Mouse (Mus musculus) midbrain, embryonic 16.5 days (tissue): ENCODE results near the gene Rbm3. TPM values are rescaled to one million over a fixed set of nuclear protein-coding genes. Genes with fewer than 3 reads are reported as not detected.
A peak's percentile ranks its signal among the peaks of the same experiment; 100 is the strongest.

Experiments
- ATAC-seq: fragments of 200-750 bp; cut with Nextera tagmentation; 2 replicates; pipeline ENCODE4 v1.8.0; 2017; ENCODE audit warnings: moderate TSS enrichment
- H3K27ac ChIP-seq: fragments of 300-500 bp; sonication (generic); 2 replicates; pipeline ENCODE4 v1.5.1; 2014; ENCODE audit warnings: mild to moderate bottlenecking, low read length, mixed read lengths
- H3K27me3 ChIP-seq: fragments of 300-500 bp; sonication (generic); 2 replicates; pipeline ENCODE4 v1.6.1; 2014; ENCODE audit warnings: low read depth, low read length, mixed read lengths; ENCODE audit not compliant: control insufficient read depth, insufficient read depth
- H3K36me3 ChIP-seq: fragments of 300-500 bp; sonication (generic); 2 replicates; pipeline ENCODE4 v1.6.1; 2014; ENCODE audit warnings: mild to moderate bottlenecking, low read length, moderate library complexity, mixed read lengths; ENCODE audit not compliant: control insufficient read depth, insufficient read depth
- H3K4me1 ChIP-seq: fragments of 300-500 bp; sonication (generic); 2 replicates; pipeline ENCODE4 v1.6.1; 2014; ENCODE audit warnings: mild to moderate bottlenecking, low read length, mixed read lengths; ENCODE audit not compliant: control insufficient read depth, insufficient read depth
- H3K4me2 ChIP-seq: fragments of 300-500 bp; sonication (generic); 2 replicates; pipeline ENCODE4 v1.6.1; 2014; ENCODE audit warnings: mild to moderate bottlenecking, low read length, mixed read lengths
- H3K4me3 ChIP-seq: fragments of 300-500 bp; sonication (generic); 2 replicates; pipeline ENCODE4 v1.5.1; 2014; ENCODE audit warnings: low read depth, mild to moderate bottlenecking, low read length, moderate library complexity, mixed read lengths
- H3K9ac ChIP-seq: fragments of 300-500 bp; sonication (generic); 2 replicates; pipeline ENCODE4 v1.6.1; 2014; ENCODE audit warnings: low read depth, low read length, mixed read lengths
- H3K9me3 ChIP-seq: fragments of 300-500 bp; sonication (generic); replicated peaks from 2 replicates; pipeline ENCODE4 v1.6.1; 2014; ENCODE audit warnings: mild to moderate bottlenecking, low read length, mixed read lengths; ENCODE audit not compliant: control insufficient read depth, poor library complexity, severe bottlenecking
- WGBS: fragments of 180-500 bp; shearing (Covaris S2); extraction: QIAGEN DNeasy Blood & Tissue Kit; methylation state at CpG from one replicate; pipeline ENCODE4 v1.1.7; 2014; 5-methylcytosine and 5-hydroxymethylcytosine counted together
- polyA plus RNA-seq: library from polyadenylated mRNA; unstranded; fragments of >200 nt; fragmentation: Nextera tagmentation; extraction: Ambion mirVana; gene quantifications from 2 replicates; pipeline ENCODE4 v1.2.1, GENCODE M21; 2015

Gene Rbm3
- polyA plus RNA-seq, 1 experiment from 2014 or later, result 306 TPM

DNA sequence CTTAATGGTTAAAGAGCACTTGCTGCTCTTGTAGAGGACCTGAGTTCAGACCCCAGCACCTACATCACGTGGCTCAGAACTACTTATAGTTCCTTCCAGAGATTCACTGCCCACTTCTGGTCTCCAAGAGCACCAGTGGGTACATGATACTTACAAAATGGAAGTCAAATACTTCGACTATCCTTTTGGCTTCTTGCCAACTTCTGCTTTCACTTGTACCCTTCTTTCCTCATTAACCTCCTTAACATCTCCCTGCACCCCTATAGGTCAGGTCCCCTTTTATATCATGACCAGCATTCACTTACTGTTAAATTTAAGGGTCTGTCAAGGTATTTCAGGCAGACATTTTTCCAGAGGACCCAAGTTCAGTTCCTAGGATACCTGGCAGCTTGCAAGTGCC, 9.8 kb downstream of the Rbm3 start:
- no peak overlapping the region for H3K9ac ChIP-seq
- no peak overlapping the region for H3K4me3 ChIP-seq
- peaks cover 4% of the 10 kb centered on the region; the same call in 1 of the 2 replicates for H3K4me1 ChIP-seq
- H3K9me3 ChIP-seq, result no peaks in the 10 kb centered on the region
- no peak overlapping the region for H3K4me2 ChIP-seq
- H3K27me3 ChIP-seq, result no peaks in the 10 kb centered on the region
- H3K27ac ChIP-seq, result no peak overlapping the region
- ATAC-seq, result no peak
- 0 out of 2 replicates have a peak, but pooled peaks cover 2% of the 10 kb centered on the region for H3K36me3 ChIP-seq
- 64% methylated on average over 2 of the region's 2 CpGs for WGBS

DNA sequence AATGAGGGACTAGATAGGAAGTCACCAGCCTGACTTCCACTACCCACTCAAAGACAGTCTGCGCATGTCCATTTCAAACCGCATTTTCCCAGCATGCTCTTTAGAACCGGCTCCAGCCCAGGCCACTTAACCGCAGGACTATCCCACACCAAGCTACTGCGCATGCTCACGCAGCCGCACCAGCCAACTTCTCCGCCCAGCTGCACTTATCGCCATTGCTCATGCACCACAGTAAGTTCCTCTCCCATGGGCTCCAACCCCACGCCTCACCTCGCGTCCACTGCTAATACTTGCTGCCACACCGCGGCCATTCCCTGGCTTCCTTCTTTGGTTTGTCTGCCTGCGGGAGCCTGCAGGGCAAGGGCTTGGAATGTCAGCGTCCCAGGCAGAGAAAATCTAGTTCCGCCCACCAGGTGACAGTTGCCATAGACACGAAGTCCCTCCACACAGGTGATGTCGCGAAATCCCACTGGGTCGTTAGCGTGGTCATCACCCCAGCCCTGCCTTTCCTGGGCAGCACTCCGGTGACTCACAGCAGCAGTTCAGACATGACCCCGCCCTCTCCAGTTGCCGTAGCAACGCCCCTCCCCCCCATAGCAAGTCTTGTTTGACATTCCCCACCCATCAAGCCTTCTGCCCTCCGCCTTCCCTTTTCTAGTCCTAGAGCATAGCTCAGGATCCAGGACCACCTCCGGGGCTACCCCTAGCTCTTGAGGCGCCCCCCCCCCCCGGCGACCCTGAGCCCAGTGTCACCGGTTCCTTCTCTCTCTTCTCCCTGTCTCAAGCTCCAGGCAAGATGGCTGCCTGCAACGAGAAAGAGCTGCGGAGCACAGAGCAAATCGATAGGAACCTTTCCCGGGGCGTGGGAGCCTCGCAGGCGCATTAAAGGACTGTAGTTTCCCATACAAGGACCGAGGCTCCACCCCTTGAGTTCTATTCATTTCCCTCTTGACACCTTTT, 13.4 kb downstream of the Rbm3 start, which contains the start of gene Wdr13:
TSS of gene Wdr13 (minus strand) at position 876 of the 960 bp plus-strand sequence.
- peak; percentile 92 for ATAC-seq
- H3K4me2 ChIP-seq, result peak within 1 kb of the TSS; percentile 49
- peak within 1 kb of the TSS; percentile 51 for H3K4me3 ChIP-seq
- peaks cover 4% of the 10 kb centered on the region for H3K36me3 ChIP-seq
- peak within 1 kb of the TSS; percentile 68 for H3K9ac ChIP-seq
- peaks cover 4% of the 10 kb centered on the region; the same call in 1 of the 2 replicates for H3K4me1 ChIP-seq
- WGBS, result 20% methylated on average over 35 of the region's 40 CpGs
- H3K27ac ChIP-seq, result peak within 1 kb of the TSS; percentile 96
- H3K9me3 ChIP-seq, result no peaks in the 10 kb centered on the region
- H3K27me3 ChIP-seq, result no peaks in the 10 kb centered on the region

DNA sequence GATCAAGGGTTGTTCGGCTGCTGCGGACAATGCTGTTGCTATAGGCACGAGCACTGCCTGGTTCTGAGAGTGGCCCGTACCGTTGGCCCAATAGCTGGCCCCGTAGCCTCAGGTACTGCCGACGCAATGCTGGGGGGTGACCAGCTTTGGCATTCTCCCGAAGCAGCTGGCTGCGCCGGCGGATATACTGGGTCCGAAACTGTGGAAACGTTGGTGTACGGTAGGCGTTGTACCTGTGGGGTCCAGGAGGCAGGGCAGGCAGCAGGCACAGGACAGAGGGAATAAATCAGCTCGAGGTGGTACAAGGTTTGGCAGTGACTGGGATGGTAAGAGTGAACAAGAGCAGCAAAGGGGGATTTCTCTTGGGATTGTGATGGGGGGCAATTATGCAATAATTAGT, 14.3 kb downstream of the Rbm3 start:
- peaks cover 4% of the 10 kb centered on the region for H3K36me3 ChIP-seq
- peak; percentile 18; the same call in 1 of the 2 replicates for ATAC-seq

DNA sequence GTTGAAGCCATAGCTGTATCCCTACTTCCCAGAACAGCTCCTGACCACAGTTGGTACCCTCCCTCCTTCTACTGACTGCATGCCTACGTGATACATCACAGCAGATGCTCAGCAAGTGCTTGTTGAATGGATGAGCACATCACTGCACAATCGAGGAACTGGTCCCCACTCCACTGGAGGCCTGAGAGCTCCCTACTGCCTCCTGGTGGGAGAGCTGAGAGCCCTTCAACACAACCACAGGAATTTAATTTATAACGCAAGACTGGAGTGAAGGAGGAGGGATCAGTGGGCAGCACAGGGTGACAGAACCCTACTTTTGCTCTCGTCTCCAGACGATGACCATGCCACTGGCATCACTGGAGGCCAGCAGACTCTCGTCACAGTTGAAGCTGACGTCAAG, 20.4 kb downstream of the Rbm3 start:
- no peak overlapping the region for H3K4me3 ChIP-seq
- H3K36me3 ChIP-seq, result peaks cover 19% of the 10 kb centered on the region
- 82% methylated on average over 7 of the region's 7 CpGs for WGBS
- ATAC-seq, result no peak
- H3K4me1 ChIP-seq, result no peaks in the 10 kb centered on the region
- no peaks in the 10 kb centered on the region for H3K27me3 ChIP-seq
- H3K27ac ChIP-seq, result no peak overlapping the region
- no peak overlapping the region for H3K4me2 ChIP-seq
- no peaks in the 10 kb centered on the region for H3K9me3 ChIP-seq
- no peak overlapping the region for H3K9ac ChIP-seq

More for the DNA sequence above, 14.3 kb downstream of the Rbm3 start:
- Histone ChIP-seq H3K27me3 (no peaks in the 10 kb centered on the region), H3K27ac (no peak overlapping the region), H3K9ac (no peak overlapping the region), H3K4me1 (peaks cover 4% of the 10 kb centered on the region; the same call in 1 of the 2 replicates), H3K4me2 (peak overlapping the region; percentile 49), H3K4me3 (peak overlapping the region; percentile 51), H3K9me3 (no peaks in the 10 kb centered on the region)
- WGBS, result 91% methylated on average over 17 of the region's 17 CpGs

DNA sequence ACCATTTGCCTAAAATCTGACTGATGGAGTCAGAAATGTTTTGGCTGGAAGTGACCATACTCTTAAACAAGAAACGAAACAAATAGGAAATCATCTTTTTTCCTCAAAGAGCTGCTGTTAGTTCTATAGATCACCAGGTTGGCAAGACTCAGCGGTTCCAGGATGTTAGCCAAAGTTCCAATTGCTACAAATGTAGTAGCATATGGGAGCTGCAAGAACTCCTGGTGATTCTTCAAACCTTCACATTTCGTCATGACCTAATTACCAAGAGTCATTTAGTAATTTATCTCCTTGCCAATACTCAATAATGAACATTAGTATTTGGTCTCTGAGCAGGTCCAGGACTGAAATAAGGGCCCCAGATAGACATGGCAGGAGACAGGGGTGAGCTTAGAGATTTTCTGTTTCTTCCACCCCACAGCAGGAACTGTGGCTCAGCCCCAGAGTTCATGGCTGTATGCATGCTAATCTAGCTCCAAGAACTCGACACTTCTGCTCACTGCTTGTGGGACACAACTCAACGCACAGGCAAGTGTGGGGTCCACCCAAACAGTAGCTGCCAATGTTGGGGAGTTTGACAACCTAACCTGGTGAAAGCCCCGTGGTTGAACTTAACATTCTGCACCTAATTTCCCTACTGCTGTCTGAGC, 21.7 kb downstream of the Rbm3 start:
- H3K27ac ChIP-seq, result no peak overlapping the region

DNA sequence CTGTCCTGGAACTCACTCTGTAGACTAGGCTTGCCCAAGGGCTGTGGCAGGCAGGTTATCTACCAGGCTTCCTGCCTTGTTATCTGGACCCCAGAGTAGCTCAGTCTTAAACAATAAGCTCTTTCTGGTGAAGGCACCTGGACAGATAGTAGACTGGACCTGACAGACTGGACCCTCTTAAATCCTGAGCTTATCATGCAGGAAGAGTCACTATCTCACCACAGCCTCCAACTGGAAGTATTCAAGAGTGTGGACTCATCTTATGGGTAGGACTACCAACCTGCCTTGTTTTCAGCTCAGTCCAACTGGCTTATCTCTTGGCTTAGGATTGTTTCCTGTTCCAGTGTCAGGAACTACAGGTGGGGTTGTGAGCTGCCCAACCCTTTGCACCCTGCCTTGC, 28.4 kb downstream of the Rbm3 start:
- H3K27ac ChIP-seq, result no peak overlapping the region
- no peaks in the 10 kb centered on the region for H3K9me3 ChIP-seq
- 0 out of 2 replicates have a peak, but pooled peaks cover 4% of the 10 kb centered on the region for H3K36me3 ChIP-seq
- no peak overlapping the region for H3K9ac ChIP-seq
- no peak overlapping the region for H3K4me3 ChIP-seq
- H3K27me3 ChIP-seq, result no peaks in the 10 kb centered on the region
- ATAC-seq, result no peak
- H3K4me1 ChIP-seq, result no peaks in the 10 kb centered on the region
- no peak overlapping the region for H3K4me2 ChIP-seq

More for the DNA sequence above, 21.7 kb downstream of the Rbm3 start:
- Histone ChIP-seq H3K27me3 (no peaks in the 10 kb centered on the region), H3K9me3 (no peaks in the 10 kb centered on the region), H3K4me3 (no peak overlapping the region), H3K4me1 (no peaks in the 10 kb centered on the region), H3K4me2 (no peak overlapping the region), H3K36me3 (peaks cover 18% of the 10 kb centered on the region), H3K9ac (no peak overlapping the region)
- no peak for ATAC-seq
- 85% methylated on average over 6 of the region's 6 CpGs for whole genome bisulfite sequencing

DNA sequence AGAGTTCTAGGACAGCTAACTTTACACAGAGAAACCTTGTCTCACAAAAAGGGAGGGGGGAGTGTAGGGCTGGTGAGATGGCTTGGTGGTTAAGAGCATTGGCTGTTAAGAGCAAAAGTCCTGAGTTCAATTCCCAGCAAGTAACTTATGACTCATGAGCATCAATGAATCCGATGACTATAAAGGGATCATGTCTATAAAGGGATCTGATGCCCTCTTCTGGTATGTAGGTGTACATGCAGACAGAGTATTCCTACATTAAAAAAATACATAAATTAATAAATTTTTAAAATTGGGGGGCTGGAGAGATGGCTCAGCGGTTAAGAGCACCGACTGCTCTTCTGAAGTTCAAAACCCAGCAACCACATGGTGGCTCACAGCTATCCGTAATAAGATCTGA, 30.4 kb downstream of the Rbm3 start:
- Histone ChIP-seq H3K9me3 (no peaks in the 10 kb centered on the region), H3K4me3 (no peak overlapping the region), H3K9ac (no peak overlapping the region), H3K36me3 (0 out of 2 replicates have a peak, but pooled peaks cover 2% of the 10 kb centered on the region), H3K27me3 (no peaks in the 10 kb centered on the region), H3K27ac (no peak overlapping the region), H3K4me2 (no peak overlapping the region), H3K4me1 (no peaks in the 10 kb centered on the region)
- 85% methylated on average over 4 of the region's 4 CpGs for WGBS
- ATAC-seq, result no peak

DNA sequence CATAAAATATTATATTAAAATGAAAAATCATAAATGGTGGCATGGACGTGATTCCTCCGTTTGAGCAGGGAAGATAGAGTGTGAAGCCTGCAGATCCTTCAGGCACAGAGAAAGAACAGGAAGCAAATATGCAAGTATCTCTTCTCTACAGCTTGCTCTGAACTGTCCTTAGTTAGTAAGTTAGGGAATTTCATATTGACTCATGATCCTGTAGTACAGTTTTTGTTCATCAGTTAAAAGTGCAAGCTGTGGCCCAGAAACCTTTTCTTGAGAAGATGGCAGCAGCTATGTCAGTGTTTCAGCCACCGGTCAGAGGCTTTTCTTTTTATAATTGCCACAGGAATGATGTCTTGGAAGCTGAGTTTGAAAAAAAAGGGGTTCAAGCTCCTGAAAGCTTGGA, 40.7 kb downstream of the Rbm3 start:
- Histone ChIP-seq H3K4me3 (no peak overlapping the region), H3K9ac (no peak overlapping the region), H3K4me2 (no peak overlapping the region), H3K36me3 (no peaks in the 10 kb centered on the region), H3K27ac (no peak overlapping the region), H3K27me3 (no peaks in the 10 kb centered on the region), H3K9me3 (no peaks in the 10 kb centered on the region), H3K4me1 (peaks cover under 1% of the 10 kb centered on the region; the same call in 1 of the 2 replicates)
- no peak for ATAC-seq
- WGBS, result 95% methylated on average over 3 of the region's 3 CpGs
